Mouse (Mus musculus) myocyte (in vitro differentiated cells): Measurements from ENCODE around the gene Entpd8. TPM values are rescaled to one million over a fixed set of nuclear protein-coding genes. Genes with fewer than 3 reads are reported as not detected.

Experiments
- H3K27me3 ChIP-seq: one replicate; pipeline ENCODE4 v1.6.1; 2011; ENCODE audit not compliant: control insufficient read depth, insufficient read depth, insufficient read length
- H3K36me3 ChIP-seq: one replicate; pipeline ENCODE4 v1.6.1; 2011; ENCODE audit not compliant: control insufficient read depth, insufficient read depth
- H3K4me2 ChIP-seq: one replicate; pipeline ENCODE4 v1.6.1; 2011; ENCODE audit warnings: low read depth, control low read depth
- H3K4me3 ChIP-seq: one replicate; pipeline ENCODE4 v1.5.1; 2011; ENCODE audit warnings: mild to moderate bottlenecking, control low read depth, moderate library complexity
- H3K79me2 ChIP-seq: one replicate; pipeline ENCODE4 v1.6.1; 2011; ENCODE audit not compliant: control insufficient read depth, insufficient read depth
- H3ac ChIP-seq: one replicate; pipeline ENCODE4 v1.6.1; 2011; ENCODE audit not compliant: control insufficient read depth, insufficient read length
- CEBPB ChIP-seq: IDR thresholded peaks from 2 replicates; pipeline ENCODE4 v1.6.1; 2011; ENCODE audit warnings: mild to moderate bottlenecking, moderate library complexity; ENCODE audit not compliant: poor library complexity, insufficient read depth, severe bottlenecking
- E2F4 ChIP-seq: IDR thresholded peaks from one replicate; pipeline ENCODE4 v1.6.1; 2011; ENCODE audit warnings: mild to moderate bottlenecking, control low read depth, moderate library complexity; ENCODE audit not compliant: insufficient read depth
- MAX ChIP-seq: IDR thresholded peaks from one replicate; pipeline ENCODE4 v1.6.1; 2011; ENCODE audit warnings: low read depth, mild to moderate bottlenecking, control low read depth
- MYOD1 ChIP-seq, 3 experiments: IDR thresholded peaks; one replicate each; pipeline ENCODE4 v1.6.1; 2011; ENCODE audit warnings: control low read depth in 2 of 3, low read depth in 2 of 3, mild to moderate bottlenecking in 2 of 3, moderate library complexity in 1 of 3; ENCODE audit not compliant: insufficient read length in 2 of 3, control insufficient read depth in 1 of 3
- MYOG ChIP-seq, 3 experiments: IDR thresholded peaks; one replicate each; pipeline ENCODE4 v1.6.1; 2011; ENCODE audit warnings: control low read depth in 2 of 3, low read depth in 2 of 3, mild to moderate bottlenecking in 2 of 3; ENCODE audit not compliant: insufficient read length in 2 of 3, control insufficient read depth in 1 of 3, insufficient read depth in 1 of 3
- POLR2A ChIP-seq: IDR thresholded peaks from one replicate; pipeline ENCODE4 v1.6.1; 2011; ENCODE audit warnings: low read depth, mild to moderate bottlenecking, control low read depth, moderate library complexity; ENCODE audit not compliant: insufficient read length
- POLR2AphosphoS2 ChIP-seq: IDR thresholded peaks from one replicate; pipeline ENCODE4 v1.6.1; 2011; ENCODE audit warnings: low read depth, control low read depth; ENCODE audit not compliant: insufficient read length
- REST ChIP-seq: IDR thresholded peaks from one replicate; pipeline ENCODE4 v1.6.1; 2011; ENCODE audit warnings: mild to moderate bottlenecking, control low read depth, moderate library complexity; ENCODE audit not compliant: insufficient read depth, insufficient read length
- SRF ChIP-seq: IDR thresholded peaks from one replicate; pipeline ENCODE4 v1.6.1; 2011; ENCODE audit warnings: low read depth; ENCODE audit not compliant: control insufficient read depth, insufficient read length
- TCF12 ChIP-seq: IDR thresholded peaks from one replicate; pipeline ENCODE4 v1.6.1; 2011; ENCODE audit warnings: mild to moderate bottlenecking, control low read depth; ENCODE audit not compliant: poor library complexity, insufficient read depth, severe bottlenecking
- TCF3 ChIP-seq: IDR thresholded peaks from one replicate; pipeline ENCODE4 v1.6.1; 2011; ENCODE audit warnings: low read depth, control low read depth; ENCODE audit not compliant: insufficient read length
- USF1 ChIP-seq: IDR thresholded peaks from one replicate; pipeline ENCODE4 v1.6.1; 2011; ENCODE audit warnings: low read depth, mild to moderate bottlenecking, control low read depth, moderate library complexity
- polyA plus RNA-seq: library from polyadenylated mRNA; unstranded; fragments of >200 nt; fragmentation: generic; extraction: Trizol; gene quantifications from one replicate; pipeline ENCODE4 v1.2.1, GENCODE M21; 2012; ENCODE audit warnings: missing spikeins

The Entpd8 gene
- polyA plus RNA-seq, 1 experiment = not detected

- no peak overlapping the region for H3K4me2 ChIP-seq
- TF ChIP-seq CEBPB (no peak), USF1 (no peak), E2F4 (no peak), TCF3 (no peak), POLR2AphosphoS2 (no peak), TCF12 (no peak), REST (no peak), MYOG (IDR thresholded peaks at IDR 0.05; ENCODE audit: control insufficient read depth in 1 of 3, insufficient read depth in 1 of 3, insufficient read length in 2 of 3, low read depth in 2 of 3) (no peak), MAX (no peak), MYOD1 (IDR thresholded peaks at IDR 0.05; ENCODE audit: control insufficient read depth in 1 of 3, insufficient read length in 2 of 3, low read depth in 2 of 3) (no peak), POLR2A (no peak)
- no peak overlapping the region for H3ac ChIP-seq
- H3K79me2 ChIP-seq = no peaks in the 10 kb centered on the region
- H3K36me3 ChIP-seq = no peaks in the 10 kb centered on the region
- H3K4me3 ChIP-seq = no peak overlapping the region
- H3K27me3 ChIP-seq = peaks cover 38% of the 10 kb centered on the region
Observed at GRCm38 (mm10) chr2:25104122-25104521, 24.0 kb downstream of the Entpd8 start.

- Histone ChIP-seq H3K79me2 (no peaks in the 10 kb centered on the region), H3K27me3 (peaks cover 22% of the 10 kb centered on the region), H3ac (no peak overlapping the region), H3K4me2 (no peak overlapping the region), H3K4me3 (no peak overlapping the region), H3K36me3 (no peaks in the 10 kb centered on the region)
- TF ChIP-seq USF1 (no peak), E2F4 (no peak), TCF3 (no peak), TCF12 (no peak), MYOD1 (IDR thresholded peaks at IDR 0.05; ENCODE audit: control insufficient read depth in 1 of 3, insufficient read length in 2 of 3, low read depth in 2 of 3) (no peak), MYOG (IDR thresholded peaks at IDR 0.05; ENCODE audit: control insufficient read depth in 1 of 3, insufficient read depth in 1 of 3, insufficient read length in 2 of 3, low read depth in 2 of 3) (no peak), SRF (no peak), MAX (no peak), REST (no peak), POLR2A (no peak), POLR2AphosphoS2 (no peak), CEBPB (no peak)
Observed at GRCm38 (mm10) chr2:25106045-25106444, 25.9 kb downstream of the Entpd8 start.

DNA sequence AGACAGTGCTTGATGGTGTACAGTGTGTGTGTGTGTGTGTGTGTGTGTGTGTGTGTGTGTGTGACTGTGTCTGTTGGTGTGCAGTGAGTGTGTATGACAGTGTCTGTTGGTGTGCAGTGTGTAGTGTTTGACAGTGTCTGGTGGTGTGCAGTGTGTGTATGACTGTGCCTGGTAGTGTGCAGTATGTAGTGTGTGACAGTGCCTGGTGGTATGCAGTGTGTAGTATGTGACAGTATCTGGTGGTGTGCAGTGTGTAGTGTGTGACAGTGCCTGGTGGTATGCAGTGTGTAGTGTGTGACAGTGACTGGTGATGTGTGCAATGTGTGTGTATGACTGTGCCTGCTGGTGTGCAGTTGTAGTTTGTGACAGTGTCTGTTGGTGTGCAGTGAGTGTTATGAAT is 29.4 kb downstream of the Entpd8 start:
- no peak overlapping the region for H3K4me3 ChIP-seq
- no peak overlapping the region for H3K4me2 ChIP-seq
- TF ChIP-seq TCF3 = no peak
- no peaks in the 10 kb centered on the region for H3K36me3 ChIP-seq
- H3K79me2 ChIP-seq = no peaks in the 10 kb centered on the region
- no peak overlapping the region for H3ac ChIP-seq
- H3K27me3 ChIP-seq = peaks cover 4% of the 10 kb centered on the region

DNA sequence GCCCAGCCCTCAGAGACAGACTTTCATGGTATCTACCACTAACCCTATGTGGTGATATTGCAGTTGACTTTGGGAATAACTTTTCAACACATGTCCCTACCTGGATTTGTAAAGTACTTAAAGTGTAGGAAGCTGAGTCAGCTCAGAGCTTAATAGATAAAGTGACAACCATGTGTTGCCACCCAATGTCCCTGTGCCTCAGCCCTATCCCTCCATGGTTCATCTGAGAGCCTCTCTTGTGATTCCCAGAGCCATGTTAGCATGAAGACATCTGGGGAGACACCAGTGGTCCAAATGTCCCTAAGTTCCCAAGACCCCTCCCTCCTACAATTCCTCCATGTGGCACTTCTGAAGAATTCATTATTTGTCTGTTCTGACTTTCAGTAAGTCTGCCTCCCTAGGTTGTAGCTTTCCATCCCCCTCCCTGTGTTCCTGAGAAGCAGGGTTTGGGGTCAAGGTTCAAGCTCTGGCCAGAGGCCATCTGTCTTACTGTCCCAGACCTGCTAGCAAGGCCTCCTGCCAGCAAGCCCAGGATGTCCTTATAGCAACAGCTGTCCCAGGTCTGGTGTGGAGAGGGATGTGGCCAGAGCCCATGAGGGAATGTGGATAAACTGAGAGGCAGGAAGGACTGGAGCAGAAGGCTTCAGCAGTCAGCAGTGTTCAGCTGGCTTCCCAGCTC is 30.5 kb downstream of the Entpd8 start:
- Histone ChIP-seq H3K79me2 (no peaks in the 10 kb centered on the region), H3K4me2 (peak overlapping the region; percentile 47), H3K27me3 (no peaks in the 10 kb centered on the region), H3ac (no peak overlapping the region), H3K4me3 (no peak overlapping the region), H3K36me3 (no peaks in the 10 kb centered on the region)
- TF ChIP-seq CEBPB (no peak), MYOG (IDR thresholded peaks at IDR 0.05; ENCODE audit: control insufficient read depth in 1 of 3, insufficient read depth in 1 of 3, insufficient read length in 2 of 3, low read depth in 2 of 3) (peak in 1 of 3 experiments; percentile 18)

DNA sequence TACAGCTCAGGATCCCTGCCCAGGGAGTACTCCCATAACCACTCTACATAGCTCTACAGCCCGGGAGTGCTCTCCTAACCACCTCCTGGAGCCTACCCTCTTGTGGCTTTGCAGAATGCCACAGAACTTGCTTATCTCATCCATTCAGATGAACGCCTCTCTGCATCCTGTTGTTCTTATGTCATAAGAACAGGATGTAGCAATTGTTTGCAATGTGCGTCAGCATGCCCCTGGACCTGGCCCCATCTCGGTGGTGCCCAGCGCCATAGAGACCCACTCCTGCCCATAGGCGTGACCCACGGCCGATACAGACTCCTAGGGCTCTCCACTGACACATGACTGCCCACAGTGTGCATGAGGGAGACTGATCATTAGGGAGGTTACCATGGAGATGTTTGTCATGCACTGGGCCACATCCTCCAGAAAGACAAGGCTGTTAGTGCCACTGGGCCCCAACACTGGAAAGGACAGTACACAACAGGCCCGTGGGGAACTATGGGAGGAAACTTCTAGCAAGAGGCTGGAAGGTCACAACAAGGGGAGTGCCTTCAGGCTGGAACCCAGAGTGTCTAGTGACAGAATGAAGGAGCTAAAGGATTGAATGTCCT is 31.2 kb downstream of the Entpd8 start:
- H3K27me3 ChIP-seq = no peaks in the 10 kb centered on the region
- H3K36me3 ChIP-seq = no peaks in the 10 kb centered on the region
- TF ChIP-seq CEBPB = peak; percentile 91
- no peak for TF ChIP-seq MYOD1 (IDR thresholded peaks at IDR 0.05; ENCODE audit: control insufficient read depth in 1 of 3, insufficient read length in 2 of 3, low read depth in 2 of 3)
- H3K4me2 ChIP-seq = peak overlapping the region; percentile 47
- no peak overlapping the region for H3K4me3 ChIP-seq
- H3K79me2 ChIP-seq = no peaks in the 10 kb centered on the region
- H3ac ChIP-seq = no peak overlapping the region

DNA sequence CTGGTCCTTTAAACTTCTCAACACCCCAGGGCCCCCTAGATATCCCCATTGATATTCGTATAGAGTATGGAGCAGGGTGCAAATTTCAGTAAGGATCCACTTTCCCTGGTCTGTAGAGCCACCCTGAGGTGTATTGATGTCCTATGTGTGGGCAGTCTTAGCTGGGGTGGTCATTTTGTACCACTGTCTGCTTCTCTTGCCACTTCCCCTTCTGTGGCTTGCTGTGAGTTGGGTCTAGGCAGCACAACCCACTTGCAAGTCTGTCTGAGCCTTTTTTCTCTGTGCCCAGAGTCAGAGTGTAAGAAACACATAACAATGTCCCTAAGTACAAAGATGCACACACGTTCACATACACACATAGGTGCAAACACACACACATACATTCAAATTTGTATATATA is 34.2 kb downstream of the Entpd8 start:
- Histone ChIP-seq H3K4me3 (no peak overlapping the region), H3K27me3 (no peaks in the 10 kb centered on the region), H3ac (no peak overlapping the region), H3K36me3 (no peaks in the 10 kb centered on the region), H3K4me2 (no peak overlapping the region), H3K79me2 (no peaks in the 10 kb centered on the region)
- no peak for TF ChIP-seq MYOG (IDR thresholded peaks at IDR 0.05; ENCODE audit: control insufficient read depth in 1 of 3, insufficient read depth in 1 of 3, insufficient read length in 2 of 3, low read depth in 2 of 3)
- no peak for TF ChIP-seq USF1
- TF ChIP-seq E2F4 = no peak
- no peak for TF ChIP-seq MYOD1 (IDR thresholded peaks at IDR 0.05; ENCODE audit: control insufficient read depth in 1 of 3, insufficient read length in 2 of 3, low read depth in 2 of 3)
- no peak for TF ChIP-seq MAX
- TF ChIP-seq TCF12 = no peak
- no peak for TF ChIP-seq REST
- no peak for TF ChIP-seq POLR2AphosphoS2
